Mouse (Mus musculus): ENCODE data around the gene Clta. TPM values are rescaled to one million over a fixed set of nuclear protein-coding genes. Genes with fewer than 3 reads are reported as not detected.
A peak's percentile ranks its signal among the peaks of the same experiment; 100 is the strongest.

The Clta gene
- polyA plus RNA-seq (2014; fragmentation: Nextera tagmentation; extraction: Ambion mirVana): 227 and 237 TPM in 2 replicates

DNA sequence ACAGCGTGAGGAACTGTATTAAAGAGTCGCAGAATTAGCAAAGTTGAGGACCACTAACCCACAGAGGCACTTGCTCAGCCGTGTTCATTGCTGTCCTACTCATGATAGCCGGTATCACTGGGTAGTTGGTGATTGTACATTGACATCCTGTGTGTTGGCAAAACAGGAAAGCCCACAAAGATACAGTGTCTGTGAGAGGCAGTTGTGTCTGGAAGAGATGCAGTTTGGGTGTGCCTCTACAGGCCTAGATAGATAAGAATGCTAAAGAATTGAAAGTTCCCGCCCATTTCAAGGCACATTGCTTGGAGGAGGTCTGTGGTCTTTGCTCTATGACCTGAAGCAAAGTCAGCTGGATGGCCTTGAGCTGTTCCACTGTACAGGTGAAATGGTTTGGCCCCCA lies at the start of gene Clta:
Clta (plus strand) TSS at position 327 of the 400 bp plus-strand sequence.
- no peaks in the 10 kb centered on the region for H3K9me3 ChIP-seq (ENCODE audit: low read depth, low read length)
- no peak for TF ChIP-seq CTCF (IDR thresholded peaks at IDR 0.05; ENCODE audit: low read depth)
- no peak within 1 kb of the TSS for H3K9ac ChIP-seq
- no peaks in the 10 kb centered on the region for H3K27me3 ChIP-seq (ENCODE audit: insufficient read depth, low read length)
- H3K4me1 ChIP-seq (ENCODE audit: insufficient read depth): no peaks in the 10 kb centered on the region
- H3K27ac ChIP-seq (ENCODE audit: low read depth): no peak within 1 kb of the TSS
- ATAC-seq (ENCODE audit: insufficient read depth) (peak; percentile 56; the same call in 1 of the 2 replicates), DNase-seq (no peak)
- H3K4me3 ChIP-seq (ENCODE audit: low read depth, low read length): no peak within 1 kb of the TSS
- 86% methylated on average over 5 of the region's 5 CpGs for WGBS
- H3K4me2 ChIP-seq: no peak within 1 kb of the TSS; the same call in 1 of the 2 replicates
- H3K36me3 ChIP-seq (ENCODE audit: insufficient read depth): no peaks in the 10 kb centered on the region

DNA sequence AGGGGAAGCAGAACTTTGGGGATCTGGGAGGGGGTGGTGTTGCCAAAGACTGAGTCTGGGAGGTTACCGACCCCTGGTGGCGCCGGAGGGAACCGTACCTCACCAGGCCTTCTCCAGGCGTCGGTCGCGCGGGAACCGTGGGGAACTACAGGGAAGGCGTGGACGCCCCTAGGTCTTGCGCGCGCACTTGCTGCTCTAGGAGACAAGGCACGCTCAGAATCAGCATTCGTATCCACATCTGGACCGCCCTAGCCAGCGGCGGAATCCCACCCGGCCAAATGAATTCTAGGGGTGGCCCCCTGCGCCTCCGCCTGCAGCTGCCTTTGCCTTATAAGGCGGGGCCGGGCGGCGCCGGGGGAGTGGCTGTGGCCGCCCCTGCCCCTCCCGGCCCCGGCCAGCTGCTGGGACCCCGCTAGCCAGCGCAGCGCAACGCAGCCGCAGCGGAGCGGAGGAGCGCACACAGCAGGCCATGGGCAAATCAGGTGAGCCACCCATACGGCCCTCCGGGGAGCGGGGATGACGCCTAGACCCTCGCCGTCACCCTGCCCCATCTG lies 46.9 kb upstream of the Clta start, which contains the start of gene Glipr2:
Glipr2 (plus strand) TSS at position 110 of the 554 bp plus-strand sequence.
- Histone ChIP-seq H3K9me3 (ENCODE audit: low read depth, low read length) (no peaks in the 10 kb centered on the region), H3K36me3 (ENCODE audit: insufficient read depth) (no peaks in the 10 kb centered on the region), H3K9ac (peak within 1 kb of the TSS; percentile 68), H3K4me3 (ENCODE audit: low read depth, low read length) (peak within 1 kb of the TSS; percentile 65), H3K4me2 (peak within 1 kb of the TSS; percentile 92), H3K27ac (ENCODE audit: low read depth) (peak within 1 kb of the TSS; percentile 90), H3K4me1 (ENCODE audit: insufficient read depth) (peaks cover 10% of the 10 kb centered on the region), H3K27me3 (ENCODE audit: insufficient read depth, low read length) (no peaks in the 10 kb centered on the region)
- DNase-seq: peak; percentile 94
- peak; percentile 92 for TF ChIP-seq CTCF (IDR thresholded peaks at IDR 0.05; ENCODE audit: low read depth)
- ATAC-seq (ENCODE audit: insufficient read depth): peak; percentile 94
- WGBS: under 1% methylated on average over 45 of the region's 45 CpGs

GRCm38 (mm10) chr4:43957846-43958461 lies 46.3 kb upstream of the Clta start:
- WGBS: under 1% methylated on average over 26 of the region's 26 CpGs

DNA sequence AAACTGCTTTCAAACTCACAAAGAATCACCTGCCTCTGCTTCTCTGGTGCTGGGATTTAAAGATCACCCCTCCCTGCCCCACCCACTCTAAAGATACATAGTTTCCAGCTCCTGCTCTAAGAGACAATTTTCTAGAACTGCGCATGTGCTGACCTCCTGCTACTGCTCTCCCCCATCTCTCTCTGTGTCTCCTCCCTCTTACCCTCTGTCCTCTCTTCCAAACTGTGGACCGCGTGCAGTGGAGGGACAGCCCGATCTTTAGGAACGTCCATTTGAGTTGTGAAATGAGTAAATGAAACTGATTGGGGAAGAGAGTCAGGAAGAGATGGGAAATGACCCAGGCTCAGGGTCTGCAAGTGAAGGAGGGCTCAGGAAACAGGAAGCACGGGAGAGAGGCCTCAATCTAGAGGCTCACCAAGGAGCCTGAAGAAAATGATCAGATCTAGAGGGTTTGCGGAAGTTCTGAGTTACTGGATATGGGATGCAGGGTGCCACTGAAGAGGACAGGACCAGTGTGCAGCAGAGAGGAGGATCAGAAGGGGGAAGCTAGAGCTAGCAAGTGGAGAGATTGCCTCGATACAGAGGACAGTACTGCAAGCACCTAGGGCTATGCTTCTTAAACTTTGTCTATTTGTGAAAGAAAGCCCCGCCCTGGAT lies 44.6 kb upstream of the Clta start:
- ATAC-seq (ENCODE audit: insufficient read depth) (no peak), DNase-seq (no peak)
- Histone ChIP-seq H3K27ac (ENCODE audit: low read depth) (no peak overlapping the region), H3K27me3 (ENCODE audit: insufficient read depth, low read length) (no peaks in the 10 kb centered on the region), H3K4me2 (peak overlapping the region; percentile 92), H3K36me3 (ENCODE audit: insufficient read depth) (no peaks in the 10 kb centered on the region), H3K4me3 (ENCODE audit: low read depth, low read length) (peak overlapping the region; percentile 3; the same call in 1 of the 2 replicates), H3K9ac (no peak overlapping the region), H3K4me1 (ENCODE audit: insufficient read depth) (peaks cover 13% of the 10 kb centered on the region), H3K9me3 (ENCODE audit: low read depth, low read length) (no peaks in the 10 kb centered on the region)
- 49% methylated on average over 9 of the region's 9 CpGs for WGBS
- no peak for TF ChIP-seq CTCF (IDR thresholded peaks at IDR 0.05; ENCODE audit: low read depth)

More at GRCm38 (mm10) chr4:43957846-43958461, 46.3 kb upstream of the Clta start:
- peak overlapping the region; percentile 65 for H3K4me3 ChIP-seq (ENCODE audit: low read depth, low read length)
- H3K27ac ChIP-seq (ENCODE audit: low read depth): peak overlapping the region; percentile 90
- H3K4me2 ChIP-seq: peak overlapping the region; percentile 92
- ATAC-seq (ENCODE audit: insufficient read depth) (peak; percentile 74), DNase-seq (peak; percentile 94)
- no peak for TF ChIP-seq CTCF (IDR thresholded peaks at IDR 0.05; ENCODE audit: low read depth)
- H3K9me3 ChIP-seq (ENCODE audit: low read depth, low read length): no peaks in the 10 kb centered on the region
- no peaks in the 10 kb centered on the region for H3K36me3 ChIP-seq (ENCODE audit: insufficient read depth)
- H3K4me1 ChIP-seq (ENCODE audit: insufficient read depth): peaks cover 10% of the 10 kb centered on the region
- H3K27me3 ChIP-seq (ENCODE audit: insufficient read depth, low read length): no peaks in the 10 kb centered on the region
- H3K9ac ChIP-seq: peak overlapping the region; percentile 68

GRCm38 (mm10) chr4:43960207-43960606 lies 44.0 kb upstream of the Clta start:
- Histone ChIP-seq H3K4me1 (ENCODE audit: insufficient read depth) (peaks cover 18% of the 10 kb centered on the region), H3K27ac (ENCODE audit: low read depth) (no peak overlapping the region), H3K9ac (no peak overlapping the region), H3K9me3 (ENCODE audit: low read depth, low read length) (no peaks in the 10 kb centered on the region), H3K27me3 (ENCODE audit: insufficient read depth, low read length) (no peaks in the 10 kb centered on the region), H3K4me3 (ENCODE audit: low read depth, low read length) (no peak overlapping the region), H3K36me3 (ENCODE audit: insufficient read depth) (no peaks in the 10 kb centered on the region), H3K4me2 (peak overlapping the region; percentile 92)
- DNase-seq: no peak
- 81% methylated on average over 6 of the region's 6 CpGs for WGBS
- ATAC-seq (ENCODE audit: insufficient read depth): no peak
- TF ChIP-seq CTCF (IDR thresholded peaks at IDR 0.05; ENCODE audit: low read depth): no peak

DNA sequence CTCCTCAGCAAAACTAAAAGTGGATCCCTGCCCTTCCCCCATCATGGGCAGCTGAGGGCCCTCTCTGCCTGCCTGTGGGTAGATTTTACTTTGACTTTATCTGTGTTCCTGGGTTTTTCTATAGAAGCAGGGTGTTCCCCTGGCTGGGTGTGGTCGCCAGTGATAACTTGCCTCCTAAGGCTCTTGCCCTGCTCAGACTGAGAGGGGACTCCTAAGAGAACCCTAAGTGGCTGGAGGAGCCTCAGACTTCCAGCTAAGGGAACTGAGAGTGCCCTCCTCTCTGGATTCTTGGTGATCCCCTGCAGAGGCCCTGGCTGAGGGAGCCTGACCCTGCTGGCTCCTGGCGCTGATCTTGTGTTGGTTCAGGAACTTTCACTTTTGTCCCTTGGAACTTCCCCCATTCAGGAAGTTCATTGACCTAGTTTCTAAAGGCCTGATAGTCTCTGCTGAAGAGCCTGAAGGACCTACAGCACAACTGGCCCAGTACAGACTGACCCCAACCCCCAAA lies 39.9 kb upstream of the Clta start:
- ATAC-seq (ENCODE audit: insufficient read depth) (no peak), DNase-seq (no peak)
- Histone ChIP-seq H3K4me3 (ENCODE audit: low read depth, low read length) (no peak overlapping the region), H3K4me2 (no peak overlapping the region; the same call in 1 of the 2 replicates), H3K27me3 (ENCODE audit: insufficient read depth, low read length) (no peaks in the 10 kb centered on the region), H3K36me3 (ENCODE audit: insufficient read depth) (no peaks in the 10 kb centered on the region), H3K27ac (ENCODE audit: low read depth) (peak overlapping the region; percentile 21; the same call in 1 of the 2 replicates), H3K9ac (no peak overlapping the region), H3K4me1 (ENCODE audit: insufficient read depth) (peaks cover 18% of the 10 kb centered on the region; the same call in 1 of the 2 replicates), H3K9me3 (ENCODE audit: low read depth, low read length) (no peaks in the 10 kb centered on the region)
- no peak for TF ChIP-seq CTCF (IDR thresholded peaks at IDR 0.05; ENCODE audit: low read depth)
- WGBS: 38% methylated on average over 2 of the region's 2 CpGs

All from lung, embryonic 14.5 days (tissue).